Mouse (Mus musculus): ENCODE data around the gene Ifna16.

DNA sequence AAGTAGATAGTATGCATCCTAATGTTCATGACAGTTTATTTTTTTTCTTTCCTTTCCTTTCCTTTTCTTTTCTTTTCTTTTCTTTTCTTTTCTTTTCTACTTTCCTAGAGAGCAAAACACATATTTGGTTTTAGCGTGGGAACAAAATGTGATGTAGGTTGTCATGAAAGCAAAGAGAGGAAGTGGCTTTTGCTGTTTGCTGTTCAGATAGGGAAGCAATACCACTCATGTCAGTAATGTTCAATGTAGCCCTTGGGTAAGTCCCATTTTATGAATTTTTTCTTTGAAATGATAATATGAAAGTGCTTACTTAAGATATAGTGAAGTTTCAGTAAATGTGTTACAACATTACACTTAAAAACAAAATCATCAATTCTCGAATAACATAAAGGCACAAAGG is 16.7 kb upstream of the Ifna16 start:
- no peak for TF ChIP-seq CTCF (IDR thresholded peaks at IDR 0.05; ENCODE audit: borderline replicate concordance, insufficient read depth, low read length)
- TF ChIP-seq POLR2A (IDR thresholded peaks at IDR 0.05; ENCODE audit: low read depth, low read length): no peak

Measured in embryonic fibroblast, embryonic 13.5 days (primary cell).